Mouse (Mus musculus) brain, embryonic 14.5 days (tissue): ENCODE measurements at regions not wholly inside any gene's neighbourhood (a gene's known extent, or its start where the extent isn't known, plus 50 kb on each side); places are given as distances from the start of the nearest gene placed in this dataset.

ENCODE experiments used
- CTCF ChIP-seq: fragments of 200-500 bp; IDR thresholded peaks from 2 replicates; pipeline ENCODE4 v1.5.1; 2012; ENCODE audit warnings: inconsistent platforms, mild to moderate bottlenecking, moderate library complexity, borderline replicate concordance; ENCODE audit not compliant: insufficient read depth, insufficient read length; ENCODE audit errors: extremely low read depth
- POLR2A ChIP-seq: fragments of 200-500 bp; IDR thresholded peaks from 2 replicates; pipeline ENCODE4 v1.6.1; 2012; ENCODE audit warnings: mild to moderate bottlenecking, inconsistent platforms, borderline replicate concordance; ENCODE audit not compliant: poor library complexity, insufficient read depth, insufficient read length, severe bottlenecking; ENCODE audit errors: extremely low read depth

DNA sequence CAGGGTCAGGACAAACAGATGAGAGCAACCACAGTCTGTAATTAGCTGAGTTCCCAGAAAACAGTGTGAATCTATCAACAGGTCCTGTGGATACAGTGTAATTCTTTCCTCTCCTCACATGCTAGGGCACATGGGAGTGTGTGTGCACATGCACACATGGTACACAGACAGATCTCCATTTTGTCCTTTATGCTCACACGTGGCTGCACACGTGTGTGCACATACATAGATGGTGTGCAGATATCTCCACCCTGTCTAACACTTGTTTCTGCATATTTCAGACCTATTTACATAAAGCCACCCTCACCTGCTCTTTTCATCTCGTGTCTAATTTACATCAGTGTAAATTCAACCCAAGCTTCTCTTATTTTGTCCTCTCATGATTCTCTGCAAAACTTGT lies 245.0 kb upstream of the Cnr1 start:
- TF ChIP-seq POLR2A (no peak), CTCF (no peak)
